Mouse (Mus musculus): Measurements from ENCODE around the gene Afap1l2.

Afap1l2 gene

GRCm38 (mm10) chr19:56936253-56936652, 71.8 kb downstream of the Afap1l2 start:
- DNase-seq = peak; percentile 68 to 74

- DNase-seq = peak; percentile 55 to 71
Measured at GRCm38 (mm10) chr19:56935777-56936176, 72.3 kb downstream of the Afap1l2 start.

- DNase-seq = no peak
Measured at GRCm38 (mm10) chr19:56935111-56935510, 72.9 kb downstream of the Afap1l2 start.

GRCm38 (mm10) chr19:56933800-56934199, 74.2 kb downstream of the Afap1l2 start:
- no peak for DNase-seq

- peak in 1 of 2 experiments; percentile 57 for DNase-seq
Measured at GRCm38 (mm10) chr19:56930029-56930428, 78.0 kb downstream of the Afap1l2 start.

- no peak for DNase-seq
Measured at GRCm38 (mm10) chr19:56929392-56929791, 78.6 kb downstream of the Afap1l2 start.

- DNase-seq = no peak
Measured at GRCm38 (mm10) chr19:56921744-56922143, 86.3 kb downstream of the Afap1l2 start.

GRCm38 (mm10) chr19:56920232-56920631, 87.8 kb downstream of the Afap1l2 start:
- no peak for DNase-seq

GRCm38 (mm10) chr19:56919628-56920027, 88.4 kb downstream of the Afap1l2 start:
- peak; percentile 92 to 95 for DNase-seq

GRCm38 (mm10) chr19:56915084-56915483, 92.9 kb downstream of the Afap1l2 start:
- no peak for DNase-seq

GRCm38 (mm10) chr19:56914658-56915057, 93.4 kb downstream of the Afap1l2 start:
- DNase-seq = no peak

GRCm38 (mm10) chr19:56913761-56914160, 94.3 kb downstream of the Afap1l2 start:
- no peak for DNase-seq

GRCm38 (mm10) chr19:56910561-56910960, 97.5 kb downstream of the Afap1l2 start:
- no peak for DNase-seq

- DNase-seq = peak in 1 of 2 experiments; percentile 55
Measured at GRCm38 (mm10) chr19:56908472-56909270, 99.4 kb downstream of the Afap1l2 start.

GRCm38 (mm10) chr19:56907850-56908249, 100.2 kb downstream of the Afap1l2 start:
- DNase-seq = no peak

- DNase-seq = no peak
Measured at GRCm38 (mm10) chr19:56905395-56905794, 102.6 kb downstream of the Afap1l2 start.

GRCm38 (mm10) chr19:56904095-56904494, 103.9 kb downstream of the Afap1l2 start:
- no peak for DNase-seq

- no peak for DNase-seq
Measured at GRCm38 (mm10) chr19:56897654-56898053, 110.4 kb downstream of the Afap1l2 start.

GRCm38 (mm10) chr19:56893326-56893725, 114.7 kb downstream of the Afap1l2 start:
- DNase-seq = peak in 1 of 2 experiments; percentile 66

GRCm38 (mm10) chr19:56892586-56892985, 115.4 kb downstream of the Afap1l2 start:
- DNase-seq = peak in 1 of 2 experiments; percentile 31

- DNase-seq = no peak
Measured at GRCm38 (mm10) chr19:56891438-56891837, 116.6 kb downstream of the Afap1l2 start.

GRCm38 (mm10) chr19:56888654-56889053, 119.4 kb downstream of the Afap1l2 start:
- no peak for DNase-seq

- no peak for DNase-seq
Measured at GRCm38 (mm10) chr19:56887879-56888278, 120.1 kb downstream of the Afap1l2 start.

- DNase-seq = no peak
Measured at GRCm38 (mm10) chr19:56877364-56877763, 130.7 kb downstream of the Afap1l2 start.
